Mouse (Mus musculus) liver, embryonic 14.5 days (tissue): ENCODE measurements around the gene Thbs1. TPM values are rescaled to one million over a fixed set of nuclear protein-coding genes. Genes with fewer than 3 reads are reported as not detected.

Source experiments
- ATAC-seq: fragments of 200-750 bp; cut with Nextera tagmentation; 2 replicates; pipeline ENCODE4 v1.8.0; 2017; ENCODE audit warnings: moderate number of reproducible peaks, mild to moderate bottlenecking, moderate library complexity; ENCODE audit not compliant: insufficient read depth
- DNase-seq, 3 experiments: peaks; one replicate each; pipeline ENCODE4 v3.0.0-alpha.2; 2012 to 2013; ENCODE audit warnings: low read depth in 3 of 3, low spot score in 3 of 3
- H3K27ac ChIP-seq: fragments of 300-500 bp; sonication (generic); 2 replicates; pipeline ENCODE4 v1.5.1; 2014; ENCODE audit warnings: moderate library complexity, mild to moderate bottlenecking, control low read depth, inconsistent platforms
- H3K27me3 ChIP-seq: fragments of 300-500 bp; sonication (generic); 2 replicates; pipeline ENCODE4 v1.6.1; 2014; ENCODE audit warnings: mild to moderate bottlenecking, low read length, moderate library complexity; ENCODE audit not compliant: control insufficient read depth, insufficient read depth
- H3K36me3 ChIP-seq: fragments of 300-500 bp; sonication (generic); replicated peaks from 2 replicates; pipeline ENCODE4 v1.6.1; 2014; ENCODE audit warnings: low read depth; ENCODE audit not compliant: control insufficient read depth, insufficient read depth
- H3K4me1 ChIP-seq, 2 experiments: fragments of 200-500 bp in 1 of 2; fragments of 300-500 bp in 1 of 2; sonication (generic) in 1 of 2; replicated peaks; 2 replicates each; pipeline ENCODE4 v1.6.1; 2012 to 2014; ENCODE audit warnings: antibody characterized with exemption in 1 of 2, inconsistent platforms in 1 of 2, low read length in 1 of 2; ENCODE audit not compliant: control insufficient read depth in 2 of 2, insufficient read depth in 2 of 2
- H3K4me2 ChIP-seq: fragments of 300-500 bp; sonication (generic); 2 replicates; pipeline ENCODE4 v1.6.1; 2014; ENCODE audit warnings: low read depth, mild to moderate bottlenecking, control low read depth, moderate library complexity
- H3K4me3 ChIP-seq, 2 experiments: fragments of 200-500 bp in 1 of 2; fragments of 300-500 bp in 1 of 2; sonication (generic) in 1 of 2; 2 replicates each; pipeline ENCODE4 v1.5.1; 2012 to 2014; ENCODE audit warnings: low read depth in 2 of 2, low read length in 2 of 2, mild to moderate bottlenecking in 2 of 2, control low read depth in 1 of 2, inconsistent platforms in 1 of 2, moderate library complexity in 1 of 2; ENCODE audit not compliant: insufficient read depth in 1 of 2
- H3K9ac ChIP-seq: fragments of 300-500 bp; sonication (generic); replicated peaks from 2 replicates; pipeline ENCODE4 v1.6.1; 2014; ENCODE audit warnings: mild to moderate bottlenecking, control low read depth, moderate library complexity
- H3K9me3 ChIP-seq: fragments of 300-500 bp; sonication (generic); 2 replicates; pipeline ENCODE4 v1.6.1; 2016; ENCODE audit warnings: low read length, mixed read lengths; ENCODE audit not compliant: control insufficient read depth
- CTCF ChIP-seq: IDR thresholded peaks from 2 replicates; pipeline ENCODE4 v1.5.1; 2016; ENCODE audit warnings: antibody characterized with exemption, low read depth, control low read depth
- EP300 ChIP-seq: IDR thresholded peaks from 2 replicates; pipeline ENCODE4 v1.6.1; 2016; ENCODE audit warnings: antibody characterized with exemption, low read depth
- WGBS: fragments of 180-500 bp; shearing (Covaris S2); extraction: QIAGEN DNeasy Blood & Tissue Kit; methylation state at CpG from one replicate; pipeline ENCODE4 v1.1.7; 2014; ENCODE audit not compliant: insufficient replicate concordance; 5-methylcytosine and 5-hydroxymethylcytosine counted together
- polyA plus RNA-seq, 2 experiments: library from polyadenylated mRNA; depleted of rRNA in 1 of 2; stranded (reverse) in 1 of 2; unstranded in 1 of 2; fragments of >200 nt; fragmentation: Nextera tagmentation in 1 of 2; extraction: Ambion mirVana in 1 of 2; gene quantifications; 2 replicates each; pipeline versions ENCODE4 v1.2.1 to v1.2.3; 2012 to 2014

Gene Thbs1
- polyA plus RNA-seq (2012; rRNA removed) (10.3 and 12.7 TPM in 2 replicates), polyA plus RNA-seq (2014; fragmentation: Nextera tagmentation; extraction: Ambion mirVana) (24.2 and 33.8 TPM in 2 replicates)

- Histone ChIP-seq H3K27ac (no peak within 1 kb of the TSS), H3K36me3 (no peaks in the 10 kb centered on the region), H3K4me3 (peak within 1 kb of the TSS; percentile 42 to 53), H3K4me2 (peak within 1 kb of the TSS; percentile 63), H3K4me1 (no peaks in the 10 kb centered on the region), H3K9me3 (no peaks in the 10 kb centered on the region), H3K27me3 (no peaks in the 10 kb centered on the region), H3K9ac (no peak within 1 kb of the TSS; the same call in 1 of the 2 replicates)
- TF ChIP-seq CTCF = no peak
- TF ChIP-seq EP300 = no peak
- WGBS = 1% methylated on average over 36 of the region's 36 CpGs
- DNase-seq (peak; percentile 4 to 37 (median 18)), ATAC-seq (peak; percentile 58)
Observed at GRCm38 (mm10) chr2:118111488-118112131, at the start of gene Thbs1. TSS of gene Thbs1 (plus strand) at chr2:118111876.

- Histone ChIP-seq H3K9me3 (no peaks in the 10 kb centered on the region), H3K4me3 (no peak overlapping the region), H3K4me2 (no peak overlapping the region), H3K27me3 (no peaks in the 10 kb centered on the region), H3K27ac (no peak overlapping the region), H3K9ac (no peak overlapping the region), H3K36me3 (no peaks in the 10 kb centered on the region), H3K4me1 (0 out of 4 replicates have a peak, but pooled peaks cover 0 to 3% of the 10 kb centered on the region in 2 experiments)
- ATAC-seq (no peak), DNase-seq (no peak)
- WGBS = 70% methylated on average over 11 of the region's 11 CpGs
- no peak for TF ChIP-seq EP300
- TF ChIP-seq CTCF = no peak
Observed at GRCm38 (mm10) chr2:118064121-118064764, 47.4 kb upstream of the Thbs1 start.

- H3K9me3 ChIP-seq = no peaks in the 10 kb centered on the region
- no peaks in the 10 kb centered on the region for H3K27me3 ChIP-seq
- no peaks in the 10 kb centered on the region for H3K36me3 ChIP-seq
- no peak overlapping the region for H3K27ac ChIP-seq
- ATAC-seq = peak; percentile 62
- WGBS = 15% methylated on average over 8 of the region's 8 CpGs
- H3K4me2 ChIP-seq = no peak overlapping the region
- no peak overlapping the region for H3K4me3 ChIP-seq
- no peak for TF ChIP-seq CTCF
- TF ChIP-seq EP300 = no peak
- no peak overlapping the region for H3K9ac ChIP-seq
- no peak for DNase-seq
- H3K4me1 ChIP-seq = peaks cover 0 to 3% of the 10 kb centered on the region in 2 experiments; a peak in 1 of 4 replicates
Observed at GRCm38 (mm10) chr2:118066065-118066770, 45.5 kb upstream of the Thbs1 start.

GRCm38 (mm10) chr2:118069975-118070374 lies 41.7 kb upstream of the Thbs1 start:
- H3K9ac ChIP-seq = no peak overlapping the region
- peak; percentile 52; the same call in 1 of the 2 replicates for ATAC-seq
- TF ChIP-seq CTCF (no peak), EP300 (0 out of 2 replicates have a peak, but pooled peaks have one; percentile 14)
- no peaks in the 10 kb centered on the region for H3K36me3 ChIP-seq
- no peak overlapping the region for H3K4me3 ChIP-seq
- H3K4me2 ChIP-seq = no peak overlapping the region
- H3K9me3 ChIP-seq = no peaks in the 10 kb centered on the region
- DNase-seq = no peak
- no peak overlapping the region for H3K27ac ChIP-seq
- no peaks in the 10 kb centered on the region for H3K27me3 ChIP-seq
- peaks cover 0 to 3% of the 10 kb centered on the region in 2 experiments; a peak in 1 of 4 replicates for H3K4me1 ChIP-seq
- 22% methylated on average over 5 of the region's 5 CpGs for WGBS
